Mouse (Mus musculus) left cerebral cortex, adult 8-10 months (tissue): ENCODE results near the gene Cldn14. TPM values are rescaled to one million over a fixed set of nuclear protein-coding genes. Genes with fewer than 3 reads are reported as not detected.

Experiments
- total RNA-seq, 4 experiments: library from RNA; stranded (reverse); gene quantifications; 2 replicates each; pipeline ENCODE4 v1.2.4; 2022

Gene Cldn14
- total RNA-seq, 4 experiments from 2014 or later: 0.59 to 1.5 (median 1.1) TPM

Other genes with a start within 250 kb of the Cldn14 start
- gene Morc3, start 176.7 kb downstream of the Cldn14 start, total RNA-seq: 10 to 100 TPM; 27.7 to 34.8 (median 29.4) TPM
- gene Chaf1b, start 124.9 kb downstream of the Cldn14 start, total RNA-seq: 1 to 10 TPM; 1.0 to 3.6 (median 1.4) TPM
- under 1 TPM in 2 of 4 experiments, not detected in 2; 0.09 to 0.25 TPM for gene Sim2, start 76.1 kb upstream of the Cldn14 start, total RNA-seq